ENCODE assay signal across 13 mouse cellular contexts in genomic region chr5:122647256-122647924, GRCm38 (mm10). TPM values are rescaled to one million over a fixed set of nuclear protein-coding genes. Genes with fewer than 3 reads are reported as not detected.
DNase-seq lines count a peak whose midpoint lies in the region; ATAC-seq and TF ChIP-seq lines count a peak whose summit lies in the region.
"Had no signal": no experiment of that assay in that cellular context is flagged by ENCODE, and none has a peak within 500 bp of the region (broad histone marks: within the 10 kb centered on the region; RNA-seq: fewer than 3 reads in every experiment).

No protein-coding gene starts in this region.

- H3K4me2 ChIP-seq in hindbrain, embryonic 11.5 days (replicated peaks; ENCODE audit: low read depth, low read length): no peak overlapping the region
- no peak overlapping the region for H3K4me2 ChIP-seq in midbrain, embryonic 13.5 days (replicated peaks)
- H3K4me2 ChIP-seq: liver, embryonic 15.5 days; neural tube, embryonic 12.5 days had no signal

- H3K27me3 ChIP-seq in hindbrain, embryonic 10.5 days (ENCODE audit: insufficient read depth, poor library complexity, severe bottlenecking): peaks cover 6% of the 10 kb centered on the region; the same call in 1 of the 2 replicates
- H3K27me3 ChIP-seq in hindbrain, embryonic 11.5 days (ENCODE audit: control insufficient read depth, insufficient read depth, low read length): no peaks in the 10 kb centered on the region
- no peaks in the 10 kb centered on the region for H3K27me3 ChIP-seq in midbrain, embryonic 13.5 days
- no peaks in the 10 kb centered on the region for H3K27me3 ChIP-seq in thymus, adult 2 months (ENCODE audit: control insufficient read depth, insufficient read depth, low read length)
- H3K27me3 ChIP-seq: neural tube, embryonic 12.5 days had no signal

- DNase-seq in hindbrain, embryonic 10.5 days (ENCODE audit: low spot score): no peak
- no peak for DNase-seq in hindbrain, embryonic 11.5 days (ENCODE audit: low spot score)
- DNase-seq in 416B (ENCODE audit: low read depth): peak; percentile 64
- DNase-seq in ES-E14 (ENCODE audit: low read depth, low spot score): no peak
- DNase-seq in thymus, adult 2 months: no peak
- DNase-seq in kidney, postnatal 36 days: no peak
- no peak for DNase-seq in yolk sac, embryonic 10.5 days (ENCODE audit: low spot score)
- DNase-seq: cerebellum, adult 18-20 months; thymus, adult 18-20 months had no signal

- WGBS in hindbrain, embryonic 10.5 days: 78% methylated on average over 9 of the region's 9 CpGs
- 78% methylated on average over 9 of the region's 9 CpGs for WGBS in hindbrain, embryonic 11.5 days
- WGBS in midbrain, embryonic 13.5 days: 65% methylated on average over 9 of the region's 9 CpGs
- 60% methylated on average over 9 of the region's 9 CpGs for WGBS in thymus, adult 2 months

- no peak overlapping the region for H3K9ac ChIP-seq in hindbrain, embryonic 11.5 days (ENCODE audit: low read depth, low read length)
- H3K9ac ChIP-seq in ES-E14 (ENCODE audit: insufficient read depth, low read depth, low read length, poor library complexity, severe bottlenecking): no peak overlapping the region
- no peak overlapping the region for H3K9ac ChIP-seq in midbrain, embryonic 13.5 days (replicated peaks)
- H3K9ac ChIP-seq: liver, embryonic 15.5 days; neural tube, embryonic 12.5 days had no signal

- TF ChIP-seq POLR2A in thymus, adult 2 months (IDR thresholded peaks at IDR 0.05; ENCODE audit: control insufficient read depth, extremely low read depth, insufficient read depth, low read length, poor library complexity): no peak

- H3K4me1 ChIP-seq in hindbrain, embryonic 10.5 days (replicated peaks): peaks cover 20% of the 10 kb centered on the region
- no peaks in the 10 kb centered on the region for H3K4me1 ChIP-seq in hindbrain, embryonic 11.5 days (replicated peaks; ENCODE audit: control insufficient read depth, insufficient read depth, low read length)
- peaks cover 4 to 9% of the 10 kb centered on the region in 2 experiments; a peak in 3 of 4 replicates for H3K4me1 ChIP-seq in ES-E14 (ENCODE audit: control insufficient read depth in 2 of 2, insufficient read depth in 2 of 2, low read length in 2 of 2, poor library complexity in 1 of 2)
- peaks cover 14% of the 10 kb centered on the region for H3K4me1 ChIP-seq in midbrain, embryonic 13.5 days (replicated peaks)
- H3K4me1 ChIP-seq in thymus, adult 2 months (replicated peaks; ENCODE audit: control insufficient read depth, insufficient read depth, low read length): peaks cover 51% of the 10 kb centered on the region

- no peak for TF ChIP-seq CTCF in thymus, adult 2 months (IDR thresholded peaks at IDR 0.05; ENCODE audit: borderline replicate concordance, control insufficient read depth, extremely low read depth, insufficient read depth, low read length, poor library complexity)

- no peak for ATAC-seq in hindbrain, embryonic 11.5 days (ENCODE audit: low FRiP score)
- peak; percentile 58; the same call in 1 of the 2 replicates for ATAC-seq in midbrain, embryonic 13.5 days

- H3K27ac ChIP-seq in hindbrain, embryonic 10.5 days: peak overlapping the region; percentile 50; the same call in 1 of the 2 replicates
- no peak overlapping the region for H3K27ac ChIP-seq in hindbrain, embryonic 11.5 days (ENCODE audit: low read depth, low read length)
- H3K27ac ChIP-seq in ES-E14 (ENCODE audit: insufficient read depth, low read depth, low read length, poor library complexity, severe bottlenecking): peak overlapping the region; percentile 75; the same call in 1 of the 2 replicates
- H3K27ac ChIP-seq in midbrain, embryonic 13.5 days: peak overlapping the region; percentile 63; the same call in 1 of the 2 replicates
- no peak overlapping the region for H3K27ac ChIP-seq in thymus, adult 2 months (ENCODE audit: control insufficient read depth, insufficient read depth, low read length)
- H3K27ac ChIP-seq: kidney, postnatal 0 days; liver, embryonic 15.5 days; neural tube, embryonic 12.5 days had no signal

- H3K36me3 ChIP-seq in hindbrain, embryonic 10.5 days: no peaks in the 10 kb centered on the region
- no peaks in the 10 kb centered on the region for H3K36me3 ChIP-seq in hindbrain, embryonic 11.5 days (ENCODE audit: control insufficient read depth, insufficient read depth, low read length)
- H3K36me3 ChIP-seq in ES-E14 (ENCODE audit: control insufficient read depth, insufficient read depth, low read length, poor library complexity, severe bottlenecking): no peaks in the 10 kb centered on the region; the same call in 1 of the 2 replicates
- H3K36me3 ChIP-seq in midbrain, embryonic 13.5 days: no peaks in the 10 kb centered on the region
- H3K36me3 ChIP-seq in thymus, adult 2 months (ENCODE audit: control insufficient read depth, insufficient read depth, low read length): no peaks in the 10 kb centered on the region
- H3K36me3 ChIP-seq: liver, embryonic 15.5 days; neural tube, embryonic 12.5 days had no signal

- no peak overlapping the region for H3K4me3 ChIP-seq in hindbrain, embryonic 10.5 days
- no peak overlapping the region for H3K4me3 ChIP-seq in hindbrain, embryonic 11.5 days (ENCODE audit: low read depth, low read length)
- no peak overlapping the region for H3K4me3 ChIP-seq in ES-E14 (ENCODE audit: insufficient read depth in 1 of 2, low read depth in 1 of 2, low read length in 2 of 2, poor library complexity in 1 of 2, severe bottlenecking in 1 of 2)
- no peak overlapping the region for H3K4me3 ChIP-seq in midbrain, embryonic 13.5 days (replicated peaks)
- no peak overlapping the region for H3K4me3 ChIP-seq in thymus, adult 2 months (ENCODE audit: control insufficient read depth, insufficient read depth, low read length)
- H3K4me3 ChIP-seq: liver, embryonic 15.5 days; neural tube, embryonic 12.5 days had no signal

- H3K9me3 ChIP-seq in hindbrain, embryonic 10.5 days: no peaks in the 10 kb centered on the region
- H3K9me3 ChIP-seq in hindbrain, embryonic 11.5 days (ENCODE audit: control insufficient read depth, low read length): no peaks in the 10 kb centered on the region
- H3K9me3 ChIP-seq in ES-E14 (ENCODE audit: control insufficient read depth, insufficient read depth, low read depth, low read length): no peaks in the 10 kb centered on the region
- no peaks in the 10 kb centered on the region for H3K9me3 ChIP-seq in midbrain, embryonic 13.5 days
- H3K9me3 ChIP-seq: liver, embryonic 15.5 days; neural tube, embryonic 12.5 days had no signal

- in situ Hi-C loops in ES-E14 (cut with MboI; ENCODE audit: low sequenced_read_pairs in 2 of 2, unreplicated experiment in 2 of 2): no loop called here

TF ChIP-seq in ES-E14, 5 proteins besides CTCF, POLR2A, EP300 and RAD21:
- TF ChIP-seq ZC3H11A (IDR thresholded peaks at IDR 0.05; ENCODE audit: borderline replicate concordance, low read depth, low read length) (no peak), HCFC1 (IDR thresholded peaks at IDR 0.05; ENCODE audit: borderline replicate concordance, insufficient read depth, low read length) (no peak), MAFK (IDR thresholded peaks at IDR 0.05; ENCODE audit: insufficient read depth, low read depth, low read length) (no peak), CHD2 (IDR thresholded peaks at IDR 0.05; ENCODE audit: low read depth, low read length) (no peak), ZNF384 (IDR thresholded peaks at IDR 0.05; ENCODE audit: low read depth, low read length) (no peak)

RNA-seq across cellular contexts. Expression of gene P2rx7, which starts 3.7 kb away (rescaled TPM):
- polyA plus RNA-seq in hindbrain, embryonic 10.5 days (2016; fragmentation: Nextera tagmentation; extraction: Ambion mirVana): 0.73 and 2.1 TPM in 2 replicates
- polyA plus RNA-seq in hindbrain, embryonic 11.5 days (2014; fragmentation: Nextera tagmentation; extraction: Ambion mirVana): 3.4 and 3.5 TPM in 2 replicates
- total RNA-seq in ES-E14 (2012; rRNA removed): 10.5 and 13.5 TPM in 2 replicates
- 2.3 and 2.7 TPM in 2 replicates for polyA plus RNA-seq in midbrain, embryonic 13.5 days (2015; fragmentation: Nextera tagmentation; extraction: Ambion mirVana)
- 12.9 and 18.5 TPM in 2 replicates for polyA plus RNA-seq in thymus, adult 2 months (2012; rRNA removed)

RNA-seq across cellular contexts. Expression of gene Ift81, which starts 33.1 kb away (rescaled TPM):
- polyA plus RNA-seq in hindbrain, embryonic 10.5 days (2016; fragmentation: Nextera tagmentation; extraction: Ambion mirVana): 39.6 and 45.3 TPM in 2 replicates
- 46.1 and 49.1 TPM in 2 replicates for polyA plus RNA-seq in hindbrain, embryonic 11.5 days (2014; fragmentation: Nextera tagmentation; extraction: Ambion mirVana)
- 6.4 and 7.4 TPM in 2 replicates for total RNA-seq in ES-E14 (2012; rRNA removed)
- polyA plus RNA-seq in midbrain, embryonic 13.5 days (2015; fragmentation: Nextera tagmentation; extraction: Ambion mirVana): 76.2 and 84.5 TPM in 2 replicates
- 0.52 and 1.6 TPM in 2 replicates for polyA plus RNA-seq in thymus, adult 2 months (2012; rRNA removed)

RNA-seq across cellular contexts. Expression of gene P2rx4, which starts 60.0 kb away (rescaled TPM):
- 5.8 and 6.2 TPM in 2 replicates for polyA plus RNA-seq in hindbrain, embryonic 10.5 days (2016; fragmentation: Nextera tagmentation; extraction: Ambion mirVana)
- 10.8 and 12.4 TPM in 2 replicates for polyA plus RNA-seq in hindbrain, embryonic 11.5 days (2014; fragmentation: Nextera tagmentation; extraction: Ambion mirVana)
- total RNA-seq in ES-E14 (2012; rRNA removed): 7.5 and 12.6 TPM in 2 replicates
- polyA plus RNA-seq in midbrain, embryonic 13.5 days (2015; fragmentation: Nextera tagmentation; extraction: Ambion mirVana): 10.3 and 14.5 TPM in 2 replicates
- 41.0 and 51.4 TPM in 2 replicates for polyA plus RNA-seq in thymus, adult 2 months (2012; rRNA removed)

Comparison
In these comparisons a context has a peak if more than half of its experiments do, and no peak if none do; other contexts are left out.
1. H3K27ac ChIP-seq: peak in hindbrain, embryonic 10.5 days (single experiment), ES-E14 (single experiment) and midbrain, embryonic 13.5 days (single experiment); none in hindbrain, embryonic 11.5 days (single experiment) and thymus, adult 2 months (single experiment).
2. RNA of gene Ift81, which starts 33.1 kb away (polyA plus RNA-seq): 76.2 to 84.5 TPM in midbrain, embryonic 13.5 days, 46.1 to 49.1 TPM in hindbrain, embryonic 11.5 days and 39.6 to 45.3 TPM in hindbrain, embryonic 10.5 days; 0.52 to 1.6 TPM in thymus, adult 2 months; every median in the first group is over 10 times any median in the second.